Mouse (Mus musculus) brain, embryonic 14.5 days (tissue): ENCODE measurements around the gene Gcc2.

Experiments
- CTCF ChIP-seq: fragments of 200-500 bp; IDR thresholded peaks from 2 replicates; pipeline ENCODE4 v1.5.1; 2012; ENCODE audit warnings: inconsistent platforms, mild to moderate bottlenecking, moderate library complexity, borderline replicate concordance; ENCODE audit not compliant: insufficient read depth, insufficient read length; ENCODE audit errors: extremely low read depth
- POLR2A ChIP-seq: fragments of 200-500 bp; IDR thresholded peaks from 2 replicates; pipeline ENCODE4 v1.6.1; 2012; ENCODE audit warnings: mild to moderate bottlenecking, inconsistent platforms, borderline replicate concordance; ENCODE audit not compliant: poor library complexity, insufficient read depth, insufficient read length, severe bottlenecking; ENCODE audit errors: extremely low read depth

DNA sequence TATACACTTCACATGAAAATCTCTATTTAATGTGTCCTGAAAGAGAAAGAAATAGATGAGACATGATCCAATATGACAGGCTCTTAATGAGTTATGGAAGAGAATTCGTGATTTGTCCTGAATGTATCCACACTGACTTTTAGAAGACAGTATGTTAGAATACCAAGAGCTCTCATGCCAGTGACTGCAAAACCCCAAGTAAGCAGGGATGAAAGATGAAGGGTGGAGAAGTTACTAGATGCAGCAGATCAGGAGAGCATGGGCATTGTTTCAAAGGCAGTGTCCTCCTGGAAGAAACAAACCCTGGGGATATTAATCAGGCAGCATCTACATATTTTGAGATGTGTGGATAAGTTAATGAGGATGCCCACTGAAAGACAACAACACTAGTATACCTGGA is 44.8 kb upstream of the Gcc2 start:
- TF ChIP-seq CTCF (no peak), POLR2A (no peak)
